Mouse (Mus musculus) stomach, postnatal 0 days (tissue): ENCODE data around the gene Tet3. TPM values are rescaled to one million over a fixed set of nuclear protein-coding genes. Genes with fewer than 3 reads are reported as not detected.
A peak's percentile ranks its signal among the peaks of the same experiment; 100 is the strongest.

Source experiments
- ATAC-seq: fragments of 200-750 bp; cut with Nextera tagmentation; 2 replicates; pipeline ENCODE4 v1.8.0; 2017; ENCODE audit not compliant: low FRiP score, low TSS enrichment
- DNase-seq: peaks from one replicate; pipeline ENCODE4 v3.0.0-alpha.2; 2016; ENCODE audit warnings: low spot score
- H3K27ac ChIP-seq: fragments of 300-500 bp; sonication (generic); replicated peaks from 2 replicates; pipeline ENCODE4 v1.5.1; 2014; ENCODE audit warnings: mild to moderate bottlenecking, control low read depth
- H3K27me3 ChIP-seq: fragments of 300-500 bp; sonication (generic); 2 replicates; pipeline ENCODE4 v1.6.1; 2014; ENCODE audit warnings: low read length; ENCODE audit not compliant: control insufficient read depth, insufficient read depth
- H3K36me3 ChIP-seq: fragments of 300-500 bp; sonication (generic); 2 replicates; pipeline ENCODE4 v1.6.1; 2014; ENCODE audit warnings: low read length, mixed read lengths; ENCODE audit not compliant: control insufficient read depth, insufficient read depth
- H3K4me1 ChIP-seq: fragments of 300-500 bp; sonication (generic); replicated peaks from 2 replicates; pipeline ENCODE4 v1.6.1; 2014; ENCODE audit warnings: antibody characterized with exemption; ENCODE audit not compliant: control insufficient read depth, insufficient read depth
- H3K4me2 ChIP-seq: fragments of 300-500 bp; sonication (generic); replicated peaks from 2 replicates; pipeline ENCODE4 v1.6.1; 2014; ENCODE audit warnings: low read depth, mild to moderate bottlenecking, control low read depth, moderate library complexity
- H3K4me3 ChIP-seq: fragments of 300-500 bp; sonication (generic); 2 replicates; pipeline ENCODE4 v1.5.1; 2014; ENCODE audit warnings: low read depth, low read length, control low read depth
- H3K9ac ChIP-seq: fragments of 300-500 bp; sonication (generic); 2 replicates; pipeline ENCODE4 v1.6.1; 2014; ENCODE audit warnings: mild to moderate bottlenecking, low read length, control low read depth, mixed read lengths
- H3K9me3 ChIP-seq: fragments of 300-500 bp; sonication (generic); 2 replicates; pipeline ENCODE4 v1.6.1; 2016; ENCODE audit warnings: low read length; ENCODE audit not compliant: control insufficient read depth
- CTCF ChIP-seq: IDR thresholded peaks from 2 replicates; pipeline ENCODE4 v1.5.1; 2016; ENCODE audit warnings: antibody characterized with exemption, low read depth, mild to moderate bottlenecking, moderate library complexity
- EP300 ChIP-seq: optimal IDR thresholded peaks from 2 replicates; pipeline ENCODE3; 2016; ENCODE audit warnings: antibody characterized with exemption
- WGBS: fragments of 180-500 bp; shearing (Covaris S2); extraction: QIAGEN DNeasy Blood & Tissue Kit; methylation state at CpG from one replicate; pipeline ENCODE4 v1.1.7; 2014; 5-methylcytosine and 5-hydroxymethylcytosine counted together
- microRNA-seq: library from miRNA; unstranded; fragments of <30 nt; microRNA quantifications from one replicate; pipeline ENCODE4, GENCODE M21; 2016
- polyA plus RNA-seq: library from polyadenylated mRNA; unstranded; fragments of >200 nt; fragmentation: Nextera tagmentation; extraction: Ambion mirVana; gene quantifications from 2 replicates; pipeline ENCODE4 v1.2.1, GENCODE M21; 2015

The Tet3 gene
- polyA plus RNA-seq, 1 experiment from 2014 or later, result 22.7 TPM

DNA sequence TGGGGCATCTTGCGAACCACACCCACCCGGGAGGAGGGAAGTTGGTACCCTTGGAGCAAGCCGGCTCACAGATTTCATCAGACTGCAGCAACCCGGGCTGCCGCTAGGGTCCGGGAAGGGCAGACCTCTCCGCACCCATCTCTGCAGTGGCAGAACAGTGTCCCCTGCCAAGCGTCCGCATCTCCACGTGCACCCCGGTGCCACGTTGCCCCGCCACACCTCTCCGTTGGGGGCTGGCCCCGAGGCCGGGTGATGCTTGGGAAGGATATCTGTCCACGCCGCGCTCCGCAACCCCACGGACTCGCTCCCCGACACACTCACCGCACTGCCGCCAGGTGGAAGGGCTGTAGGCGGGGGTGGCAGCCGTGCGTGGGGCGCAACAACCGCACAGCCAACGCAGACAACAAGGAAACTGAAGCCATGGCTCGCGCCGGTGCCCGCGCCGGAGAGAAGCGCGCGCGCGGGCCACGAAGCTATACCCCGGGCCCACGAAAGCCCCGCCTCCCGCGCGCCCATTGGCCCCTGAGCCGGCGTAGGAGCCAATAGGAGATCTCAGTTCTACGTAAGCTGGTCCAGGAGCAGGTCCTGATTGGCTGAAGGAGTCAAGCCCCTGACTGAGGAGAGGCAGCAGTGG lies 141.7 kb downstream of the Tet3 start:
- Histone ChIP-seq H3K9ac (peak overlapping the region; percentile 73), H3K4me3 (peak overlapping the region; percentile 86), H3K4me2 (peak overlapping the region; percentile 93), H3K27me3 (no peaks in the 10 kb centered on the region), H3K9me3 (no peaks in the 10 kb centered on the region), H3K36me3 (no peaks in the 10 kb centered on the region), H3K4me1 (no peaks in the 10 kb centered on the region), H3K27ac (peak overlapping the region; percentile 53; the same call in 1 of the 2 replicates)
- peak; percentile 94 for ATAC-seq
- TF ChIP-seq EP300 (no peak), CTCF (peak; percentile 73)
- under 1% methylated on average over 52 of the region's 52 CpGs for WGBS
- peak; percentile 91 for DNase-seq

DNA sequence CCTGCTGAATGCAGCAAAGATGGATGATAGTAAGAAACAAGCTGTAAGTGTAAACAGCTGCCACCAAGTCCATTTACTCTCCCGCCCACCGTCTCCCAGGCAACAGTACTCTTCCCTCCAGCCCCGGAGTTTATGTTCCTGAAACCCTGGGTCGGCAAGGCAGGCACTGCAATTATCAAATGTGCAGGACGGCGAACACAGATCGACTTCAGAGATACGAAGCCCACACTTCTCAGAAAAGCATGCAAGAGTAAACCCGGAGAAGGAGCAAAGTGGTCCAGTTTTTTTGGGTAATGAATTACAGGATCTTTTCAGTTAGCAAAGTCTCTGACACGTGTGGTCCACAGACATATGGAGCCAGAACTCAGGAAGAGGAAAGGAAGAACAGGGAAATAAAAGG lies 142.9 kb downstream of the Tet3 start:
- H3K27ac ChIP-seq, result no peak overlapping the region
- DNase-seq (peak; percentile 55), ATAC-seq (no peak)
- peak overlapping the region; percentile 93 for H3K4me2 ChIP-seq
- 5% methylated on average over 10 of the region's 10 CpGs for WGBS
- H3K27me3 ChIP-seq, result no peaks in the 10 kb centered on the region
- H3K4me3 ChIP-seq, result peak overlapping the region; percentile 86; the same call in 1 of the 2 replicates
- no peaks in the 10 kb centered on the region; the same call in 1 of the 2 replicates for H3K36me3 ChIP-seq
- TF ChIP-seq EP300 (no peak), CTCF (no peak)
- H3K9ac ChIP-seq, result 0 out of 2 replicates have a peak overlapping the region, but pooled peaks have one; percentile 27
- no peaks in the 10 kb centered on the region for H3K4me1 ChIP-seq
- no peaks in the 10 kb centered on the region for H3K9me3 ChIP-seq

DNA sequence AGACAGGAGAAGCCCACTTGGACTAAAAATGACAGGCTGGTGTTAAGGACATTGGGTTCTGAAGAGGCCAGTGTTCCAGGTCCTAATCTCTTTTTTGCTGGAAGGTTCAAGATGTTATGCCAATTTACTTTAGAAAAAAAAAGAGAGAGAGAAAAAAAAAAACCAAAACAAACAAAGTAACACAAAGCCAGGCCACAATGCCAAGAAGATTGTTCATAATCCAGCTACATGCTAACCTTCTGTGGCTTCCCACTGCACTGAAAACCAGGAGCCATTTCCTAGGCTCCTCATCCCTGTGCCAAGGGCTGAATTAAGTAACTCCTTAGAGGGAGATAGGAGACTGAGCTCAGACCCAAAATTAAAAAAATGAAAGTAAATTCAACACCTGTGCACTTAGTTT lies 143.6 kb downstream of the Tet3 start:
- TF ChIP-seq CTCF (no peak), EP300 (no peak)
- Histone ChIP-seq H3K9ac (no peak overlapping the region), H3K27ac (no peak overlapping the region), H3K9me3 (no peaks in the 10 kb centered on the region), H3K4me1 (no peaks in the 10 kb centered on the region), H3K36me3 (no peaks in the 10 kb centered on the region; the same call in 1 of the 2 replicates), H3K4me2 (no peak overlapping the region), H3K27me3 (no peaks in the 10 kb centered on the region), H3K4me3 (no peak overlapping the region)
- no peak for DNase-seq
- no peak for ATAC-seq

DNA sequence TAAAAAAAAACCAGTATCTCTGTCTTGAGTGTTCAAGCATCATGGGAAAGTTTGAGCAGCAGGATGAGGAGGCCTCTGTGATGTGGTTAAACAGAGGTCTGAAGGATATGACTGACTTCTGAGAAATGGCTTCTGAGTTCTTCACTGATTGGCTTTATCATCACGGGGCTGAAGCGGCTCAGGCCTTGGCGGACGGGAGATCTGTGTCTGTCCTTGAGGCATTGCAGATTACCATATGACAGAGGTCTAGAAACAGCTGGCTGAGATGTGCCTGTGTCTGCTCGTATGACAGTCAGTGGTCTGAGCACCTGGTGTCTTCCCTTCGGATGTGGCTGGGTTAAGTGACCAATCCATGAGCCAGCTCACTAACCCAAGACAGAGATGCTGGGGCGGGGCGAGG lies 146.4 kb downstream of the Tet3 start:
- Histone ChIP-seq H3K27ac (no peak overlapping the region), H3K4me2 (no peak overlapping the region), H3K27me3 (no peaks in the 10 kb centered on the region), H3K9ac (no peak overlapping the region), H3K36me3 (no peaks in the 10 kb centered on the region; the same call in 1 of the 2 replicates), H3K4me3 (no peak overlapping the region), H3K9me3 (no peaks in the 10 kb centered on the region), H3K4me1 (no peaks in the 10 kb centered on the region)
- ATAC-seq, result no peak
- WGBS, result 84% methylated on average over 8 of the region's 8 CpGs
- no peak for TF ChIP-seq CTCF
- TF ChIP-seq EP300, result no peak
- DNase-seq, result no peak

Small RNA genes lying within 50 kb of the gene (microRNA-seq; reads per million reads assigned to microRNA genes)
- not detected for gene Mir6374

Other genes starting within 250 kb of the Tet3 start
- 0.08 and 0.18 TPM in 2 replicates for gene Slc4a5, start 239.3 kb downstream of the Tet3 start, polyA plus RNA-seq
- gene Mthfd2, start 133.2 kb downstream of the Tet3 start, polyA plus RNA-seq, result 21.1 and 23.0 TPM in 2 replicates
- gene Mob1a, start 133.1 kb downstream of the Tet3 start, polyA plus RNA-seq, result 31.0 and 32.5 TPM in 2 replicates
- gene Bola3, start 109.9 kb downstream of the Tet3 start, polyA plus RNA-seq, result 156 and 162 TPM in 2 replicates
- 44.2 and 45.8 TPM in 2 replicates for gene Dguok, start 47.9 kb upstream of the Tet3 start, polyA plus RNA-seq
- 2,872 and 3,802 TPM in 2 replicates for gene Actg2, start 77.2 kb upstream of the Tet3 start, polyA plus RNA-seq
- 26.4 and 26.9 TPM in 2 replicates for gene Stambp, start 113.6 kb upstream of the Tet3 start, polyA plus RNA-seq
- 0.11 and 0.15 TPM in 2 replicates for gene Clec4f, start 197.1 kb upstream of the Tet3 start, polyA plus RNA-seq
- not detected in 2 replicates for gene Cd207, start 218.8 kb upstream of the Tet3 start, polyA plus RNA-seq